Mouse (Mus musculus) thymus, postnatal 10 days (tissue): ENCODE measurements around the gene Rap1gap.

Source experiments
- DNase-seq, 2 experiments: peaks; one replicate each; pipeline ENCODE4 v3.0.0; 2021; ENCODE audit warnings: low spot score in 2 of 2

The Rap1gap gene

GRCm38 (mm10) chr4:137664433-137664979, at the start of gene Rap1gap:
Gene Rap1gap (plus strand): TSS chr4:137664726.
- peak in 1 of 2 experiments; percentile 42 for DNase-seq

- DNase-seq = no peak
Measured at GRCm38 (mm10) chr4:137622847-137623246, 41.7 kb upstream of the Rap1gap start.

GRCm38 (mm10) chr4:137627476-137628235, 36.9 kb upstream of the Rap1gap start:
- DNase-seq = no peak

- no peak for DNase-seq
Measured at GRCm38 (mm10) chr4:137628400-137628799, 36.1 kb upstream of the Rap1gap start.

GRCm38 (mm10) chr4:137629354-137629753, 35.2 kb upstream of the Rap1gap start:
- no peak for DNase-seq

- DNase-seq = no peak
Measured at GRCm38 (mm10) chr4:137630153-137630552, 34.4 kb upstream of the Rap1gap start.

GRCm38 (mm10) chr4:137631596-137631995, 32.9 kb upstream of the Rap1gap start:
- no peak for DNase-seq

- DNase-seq = no peak
Measured at GRCm38 (mm10) chr4:137633394-137633793, 31.1 kb upstream of the Rap1gap start.

GRCm38 (mm10) chr4:137636597-137636996, 27.9 kb upstream of the Rap1gap start:
- no peak for DNase-seq

- DNase-seq = peak in 1 of 2 experiments; percentile 9
Measured at GRCm38 (mm10) chr4:137641556-137641955, 23.0 kb upstream of the Rap1gap start.

GRCm38 (mm10) chr4:137642101-137642500, 22.4 kb upstream of the Rap1gap start:
- DNase-seq = no peak

- DNase-seq = no peak
Measured at GRCm38 (mm10) chr4:137643459-137643858, 21.1 kb upstream of the Rap1gap start.

GRCm38 (mm10) chr4:137646262-137646661, 18.3 kb upstream of the Rap1gap start:
- no peak for DNase-seq

GRCm38 (mm10) chr4:137647648-137648047, 16.9 kb upstream of the Rap1gap start:
- no peak for DNase-seq

GRCm38 (mm10) chr4:137648230-137648629, 16.3 kb upstream of the Rap1gap start:
- DNase-seq = no peak

GRCm38 (mm10) chr4:137650912-137651311, 13.6 kb upstream of the Rap1gap start:
- no peak for DNase-seq

GRCm38 (mm10) chr4:137652835-137653346, 11.6 kb upstream of the Rap1gap start:
- DNase-seq = no peak

GRCm38 (mm10) chr4:137655241-137656031, 9.1 kb upstream of the Rap1gap start:
- DNase-seq = no peak

GRCm38 (mm10) chr4:137657674-137658073, 6.9 kb upstream of the Rap1gap start:
- DNase-seq = no peak

- DNase-seq = no peak
Measured at GRCm38 (mm10) chr4:137659541-137659940, 5.0 kb upstream of the Rap1gap start.

GRCm38 (mm10) chr4:137660364-137661077, 4.0 kb upstream of the Rap1gap start:
- DNase-seq = no peak

GRCm38 (mm10) chr4:137661078-137661450, 3.5 kb upstream of the Rap1gap start:
- no peak for DNase-seq
